Mouse (Mus musculus) cerebellum, adult 2 months (tissue): ENCODE data around the gene Wdfy3. TPM values are rescaled to one million over a fixed set of nuclear protein-coding genes. Genes with fewer than 3 reads are reported as not detected.

Experiments
- DNase-seq, 2 experiments: peaks; one replicate each; pipeline ENCODE4 v3.0.0; 2021
- H3K27ac ChIP-seq: fragments of 200-500 bp; 2 replicates; pipeline ENCODE4 v1.5.1; 2012; ENCODE audit warnings: low read length, control low read depth, inconsistent platforms; ENCODE audit not compliant: insufficient read depth
- H3K27me3 ChIP-seq: fragments of 200-500 bp; 2 replicates; pipeline ENCODE4 v1.6.1; 2012; ENCODE audit warnings: inconsistent platforms, mild to moderate bottlenecking, low read length, moderate library complexity; ENCODE audit not compliant: control insufficient read depth, insufficient read depth
- H3K4me1 ChIP-seq: fragments of 200-500 bp; 2 replicates; pipeline ENCODE4 v1.6.1; 2011; ENCODE audit warnings: low read length; ENCODE audit not compliant: control insufficient read depth, insufficient read depth
- H3K4me3 ChIP-seq: fragments of 200-500 bp; replicated peaks from 2 replicates; pipeline ENCODE3; 2011; ENCODE audit warnings: mild to moderate bottlenecking, low read depth, low read length, control low read depth; ENCODE audit not compliant: insufficient read depth
- CTCF ChIP-seq: fragments of 200-500 bp; IDR thresholded peaks from 2 replicates; pipeline ENCODE4 v1.5.1; 2011; ENCODE audit warnings: low read depth, mild to moderate bottlenecking, control low read depth, low read length, moderate library complexity, borderline replicate concordance; ENCODE audit not compliant: insufficient read depth
- POLR2A ChIP-seq: fragments of 200-500 bp; IDR thresholded peaks from 2 replicates; pipeline ENCODE4 v1.6.1; 2011; ENCODE audit warnings: low read length, control low read depth, borderline replicate concordance; ENCODE audit not compliant: insufficient read depth
- WGBS: fragments of 180-500 bp; shearing (Covaris S2); methylation state at CpG from one replicate; pipeline ENCODE4 v1.1.7; 2018; 5-methylcytosine and 5-hydroxymethylcytosine counted together
- polyA plus RNA-seq: library from polyadenylated mRNA; depleted of rRNA; stranded (reverse); fragments of >200 nt; gene quantifications from 2 replicates; pipeline ENCODE4 v1.2.3, GENCODE M21; 2012

Gene Wdfy3
- polyA plus RNA-seq, 1 experiment, result 75.4 TPM

GRCm38 (mm10) chr5:101967832-101968152 is 101.9 kb downstream of the Wdfy3 start:
- no peak for DNase-seq
- H3K4me3 ChIP-seq, result no peak overlapping the region
- TF ChIP-seq POLR2A (no peak), CTCF (no peak)
- WGBS, result 79% methylated on average over 2 of the region's 2 CpGs
- no peaks in the 10 kb centered on the region for H3K27me3 ChIP-seq
- H3K27ac ChIP-seq, result no peak overlapping the region
- H3K4me1 ChIP-seq, result peaks cover 25% of the 10 kb centered on the region

GRCm38 (mm10) chr5:101962824-101963223 is 106.9 kb downstream of the Wdfy3 start:
- 17% methylated on average over 4 of the region's 4 CpGs for WGBS
- Histone ChIP-seq H3K4me3 (no peak overlapping the region), H3K27ac (peak overlapping the region; percentile 34), H3K27me3 (no peaks in the 10 kb centered on the region), H3K4me1 (peaks cover 36% of the 10 kb centered on the region)
- peak; percentile 44 to 45 for DNase-seq
- no peak for TF ChIP-seq POLR2A
- no peak for TF ChIP-seq CTCF

- no peak overlapping the region for H3K4me3 ChIP-seq
- H3K4me1 ChIP-seq, result peaks cover 29% of the 10 kb centered on the region
- H3K27me3 ChIP-seq, result no peaks in the 10 kb centered on the region
- WGBS, result 83% methylated on average over 13 of the region's 13 CpGs
- TF ChIP-seq POLR2A (no peak), CTCF (no peak)
- 0 out of 2 replicates have a peak overlapping the region, but pooled peaks have one; percentile 28 for H3K27ac ChIP-seq
- no peak for DNase-seq
Measured at GRCm38 (mm10) chr5:101959369-101959768, 110.4 kb downstream of the Wdfy3 start.

- Histone ChIP-seq H3K4me3 (no peak overlapping the region), H3K27me3 (no peaks in the 10 kb centered on the region), H3K27ac (0 out of 2 replicates have a peak overlapping the region, but pooled peaks have one; percentile 28), H3K4me1 (peaks cover 30% of the 10 kb centered on the region)
- no peak for TF ChIP-seq CTCF
- TF ChIP-seq POLR2A, result no peak
- 12% methylated on average over 4 of the region's 4 CpGs for WGBS
- peak in 1 of 2 experiments; percentile 50 for DNase-seq
Measured at GRCm38 (mm10) chr5:101958941-101959340, 110.8 kb downstream of the Wdfy3 start.

- 77% methylated on average over 8 of the region's 8 CpGs for WGBS
- no peak for DNase-seq
- no peak overlapping the region for H3K4me3 ChIP-seq
- TF ChIP-seq CTCF (no peak), POLR2A (no peak)
- H3K4me1 ChIP-seq, result peaks cover 21% of the 10 kb centered on the region
- no peaks in the 10 kb centered on the region for H3K27me3 ChIP-seq
- H3K27ac ChIP-seq, result no peak overlapping the region
Measured at GRCm38 (mm10) chr5:101957419-101957818, 112.3 kb downstream of the Wdfy3 start.

GRCm38 (mm10) chr5:101954393-101955340 is 115.1 kb downstream of the Wdfy3 start:
- H3K4me3 ChIP-seq, result no peak overlapping the region
- no peaks in the 10 kb centered on the region for H3K27me3 ChIP-seq
- DNase-seq, result peak in 1 of 2 experiments; percentile 47
- 59% methylated on average over 16 of the region's 16 CpGs for WGBS
- peak overlapping the region; percentile 50; the same call in 1 of the 2 replicates for H3K27ac ChIP-seq
- peaks cover 23% of the 10 kb centered on the region for H3K4me1 ChIP-seq
- no peak for TF ChIP-seq CTCF
- TF ChIP-seq POLR2A, result no peak

GRCm38 (mm10) chr5:101951918-101952317 is 117.8 kb downstream of the Wdfy3 start:
- no peak for DNase-seq
- Histone ChIP-seq H3K4me3 (no peak overlapping the region), H3K27me3 (no peaks in the 10 kb centered on the region), H3K27ac (no peak overlapping the region), H3K4me1 (peaks cover 22% of the 10 kb centered on the region)
- TF ChIP-seq CTCF, result no peak
- no peak for TF ChIP-seq POLR2A
- WGBS, result 90% methylated on average over 1 of the region's 1 CpGs

- H3K4me3 ChIP-seq, result no peak overlapping the region
- H3K4me1 ChIP-seq, result peaks cover 19% of the 10 kb centered on the region
- H3K27ac ChIP-seq, result peak overlapping the region; percentile 6; the same call in 1 of the 2 replicates
- 81% methylated on average over 8 of the region's 8 CpGs for WGBS
- H3K27me3 ChIP-seq, result no peaks in the 10 kb centered on the region
- no peak for TF ChIP-seq POLR2A
- TF ChIP-seq CTCF, result no peak
- no peak for DNase-seq
Measured at GRCm38 (mm10) chr5:101949323-101949722, 120.4 kb downstream of the Wdfy3 start.
